Mouse (Mus musculus) lung, adult 2 months (tissue): ENCODE results near the gene Mctp1.

Experiments used
- CTCF ChIP-seq: fragments of 200-500 bp; IDR thresholded peaks from 2 replicates; pipeline ENCODE4 v1.5.1; 2011; ENCODE audit warnings: mild to moderate bottlenecking, low read length, control low read depth; ENCODE audit not compliant: insufficient read depth
- POLR2A ChIP-seq: fragments of 200-500 bp; IDR thresholded peaks from 2 replicates; pipeline ENCODE4 v1.6.1; 2011; ENCODE audit warnings: low read depth, mild to moderate bottlenecking, control low read depth, low read length, borderline replicate concordance; ENCODE audit errors: extremely low read depth

GRCm38 (mm10) chr13:77029594-77029993 lies 645.3 kb downstream of the Mctp1 start:
- no peak for TF ChIP-seq POLR2A
- TF ChIP-seq CTCF, result no peak
